Comparison of ENCODE assay signal across 9 mouse cellular contexts in the genomic region with DNA sequence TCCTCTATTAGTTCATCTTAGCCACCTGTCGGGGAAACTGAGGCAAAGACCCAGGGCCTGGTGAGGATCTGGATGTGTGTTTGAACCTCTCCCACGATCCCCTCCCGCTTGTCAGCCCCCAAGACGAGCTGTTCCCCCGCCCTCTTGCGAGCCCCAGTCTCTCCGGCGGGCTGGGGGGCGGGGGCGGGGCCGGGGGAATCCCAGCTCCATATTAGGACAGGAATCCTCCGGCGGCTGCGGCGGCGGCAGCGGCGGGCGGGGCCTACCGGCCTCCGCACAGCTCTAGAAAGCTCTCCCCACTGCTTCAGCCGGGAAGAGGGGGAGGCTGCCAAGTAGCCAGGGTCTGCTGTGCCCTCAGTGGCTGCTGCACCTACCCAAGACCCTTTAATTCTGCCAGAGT. TPM values are rescaled to one million over a fixed set of nuclear protein-coding genes. Genes with fewer than 3 reads are reported as not detected.
DNase-seq lines count a peak whose midpoint lies in the region; ATAC-seq lines count a peak whose summit lies in the region.
"Had no signal": no experiment of that assay in that cellular context is flagged by ENCODE, and none has a peak within 500 bp of the region (broad histone marks: within the 10 kb centered on the region; RNA-seq: fewer than 3 reads in every experiment).

No protein-coding gene starts in this region.

- H3K9me3 ChIP-seq in heart, embryonic 11.5 days (replicated peaks; ENCODE audit: control insufficient read depth, low read length): no peaks in the 10 kb centered on the region
- H3K9me3 ChIP-seq in hindbrain, embryonic 10.5 days: no peaks in the 10 kb centered on the region

- WGBS in heart, embryonic 11.5 days (ENCODE audit: insufficient replicate concordance): 2% methylated on average over 20 of the region's 22 CpGs
- 2% methylated on average over 21 of the region's 22 CpGs for WGBS in hindbrain, embryonic 10.5 days

- no peak for DNase-seq in heart, adult 11 months
- DNase-seq in cerebellum, adult 8-10 months: peak; percentile 38
- DNase-seq in hindbrain, embryonic 10.5 days (ENCODE audit: low spot score): no peak
- DNase-seq in neural tube, embryonic 10.5 days (ENCODE audit: extremely low spot score, low spot score): peak; percentile 20
- DNase-seq in kidney, adult 8-10 months: no peak
- no peak for DNase-seq in gastrocnemius, postnatal 10 days
- DNase-seq in kidney, adult 18-20 months: no peak
- DNase-seq: gastrocnemius, postnatal 25 days had no signal

- H3K4me3 ChIP-seq in heart, embryonic 11.5 days (ENCODE audit: low read depth, low read length): peak overlapping the region; percentile 8; the same call in 1 of the 2 replicates
- H3K4me3 ChIP-seq in hindbrain, embryonic 10.5 days: peak overlapping the region; percentile 47

- H3K9ac ChIP-seq in heart, embryonic 11.5 days (ENCODE audit: low read depth, low read length): no peak overlapping the region

- peaks cover 28% of the 10 kb centered on the region for H3K4me1 ChIP-seq in heart, embryonic 11.5 days (ENCODE audit: control insufficient read depth, insufficient read depth, low read length)
- peaks cover 14% of the 10 kb centered on the region for H3K4me1 ChIP-seq in hindbrain, embryonic 10.5 days (replicated peaks)

- peak overlapping the region; percentile 59 for H3K4me2 ChIP-seq in heart, embryonic 11.5 days

- no peak overlapping the region for H3K27ac ChIP-seq in heart, embryonic 11.5 days (ENCODE audit: low read depth, low read length)
- no peak overlapping the region for H3K27ac ChIP-seq in hindbrain, embryonic 10.5 days

- no peak for ATAC-seq in heart, embryonic 11.5 days (replicated peaks; ENCODE audit: insufficient number of reproducible peaks, low FRiP score, low TSS enrichment)

- H3K27me3 ChIP-seq in heart, embryonic 11.5 days (ENCODE audit: control insufficient read depth, insufficient read depth, low read length): peaks cover 34% of the 10 kb centered on the region
- H3K27me3 ChIP-seq in hindbrain, embryonic 10.5 days (ENCODE audit: insufficient read depth, poor library complexity, severe bottlenecking): peaks cover 88% of the 10 kb centered on the region

- H3K36me3 ChIP-seq in heart, embryonic 11.5 days (ENCODE audit: control insufficient read depth, insufficient read depth, low read length): no peaks in the 10 kb centered on the region
- no peaks in the 10 kb centered on the region for H3K36me3 ChIP-seq in hindbrain, embryonic 10.5 days

RNA-seq across cellular contexts. Expression of gene Npas4, which starts 0.6 kb away (rescaled TPM):
- polyA plus RNA-seq in heart, embryonic 11.5 days (2014; fragmentation: Nextera tagmentation; extraction: Ambion mirVana): 0.11 and 0.13 TPM in 2 replicates
- polyA plus RNA-seq in hindbrain, embryonic 10.5 days (2016; fragmentation: Nextera tagmentation; extraction: Ambion mirVana): not detected in 2 replicates
- total RNA-seq in gastrocnemius, postnatal 10 days (2021): under 1 TPM in 1 of 2 experiments, not detected in 1; 0.12 TPM
- total RNA-seq: gastrocnemius, postnatal 25 days had no signal

RNA-seq across cellular contexts. Expression of gene Mrpl11, which starts 28.8 kb away (rescaled TPM):
- polyA plus RNA-seq in heart, embryonic 11.5 days (2014; fragmentation: Nextera tagmentation; extraction: Ambion mirVana): 117 and 129 TPM in 2 replicates
- polyA plus RNA-seq in hindbrain, embryonic 10.5 days (2016; fragmentation: Nextera tagmentation; extraction: Ambion mirVana): 157 and 163 TPM in 2 replicates
- total RNA-seq in gastrocnemius, postnatal 10 days (2021): 10 to 100 TPM; 48.6 to 56.1 TPM

RNA-seq across cellular contexts. Expression of gene Slc29a2, which starts 32.9 kb away (rescaled TPM):
- 8.2 and 10.3 TPM in 2 replicates for polyA plus RNA-seq in heart, embryonic 11.5 days (2014; fragmentation: Nextera tagmentation; extraction: Ambion mirVana)
- 5.5 and 8.4 TPM in 2 replicates for polyA plus RNA-seq in hindbrain, embryonic 10.5 days (2016; fragmentation: Nextera tagmentation; extraction: Ambion mirVana)
- total RNA-seq in gastrocnemius, postnatal 10 days (2021): 1 to 10 TPM; 4.0 to 7.3 TPM

RNA-seq across cellular contexts. Expression of gene Peli3, which starts 47.8 kb away (rescaled TPM):
- 0.86 and 1.1 TPM in 2 replicates for polyA plus RNA-seq in heart, embryonic 11.5 days (2014; fragmentation: Nextera tagmentation; extraction: Ambion mirVana)
- 2.1 and 3.7 TPM in 2 replicates for polyA plus RNA-seq in hindbrain, embryonic 10.5 days (2016; fragmentation: Nextera tagmentation; extraction: Ambion mirVana)
- total RNA-seq in gastrocnemius, postnatal 10 days (2021): 1 to 10 TPM in 1 of 2 experiments, under 1 TPM in 1; 0.68 to 1.4 TPM

RNA-seq across cellular contexts. Expression of gene B4gat1, which starts 47.9 kb away (rescaled TPM):
- 37.4 and 46.9 TPM in 2 replicates for polyA plus RNA-seq in heart, embryonic 11.5 days (2014; fragmentation: Nextera tagmentation; extraction: Ambion mirVana)
- 38.8 and 41.6 TPM in 2 replicates for polyA plus RNA-seq in hindbrain, embryonic 10.5 days (2016; fragmentation: Nextera tagmentation; extraction: Ambion mirVana)
- 10 to 100 TPM; 21.5 to 21.9 TPM for total RNA-seq in gastrocnemius, postnatal 10 days (2021)

Comparison
In these comparisons a context has a peak if more than half of its experiments do, and no peak if none do; other contexts are left out.
1. DNase-seq: peak in cerebellum, adult 8-10 months (single experiment) and neural tube, embryonic 10.5 days (single experiment); none in heart, adult 11 months (single experiment), hindbrain, embryonic 10.5 days (single experiment), kidney, adult 8-10 months (0 of 2), gastrocnemius, postnatal 10 days (single experiment) and kidney, adult 18-20 months (single experiment).